Mouse (Mus musculus): ENCODE results near the gene Myh1.

The Myh1 gene

GRCm38 (mm10) chr11:67235639-67236358, 35.9 kb downstream of the Myh1 start:
- DNase-seq, result peak; percentile 12

- no peak for DNase-seq
Measured at GRCm38 (mm10) chr11:67236799-67237198, 36.9 kb downstream of the Myh1 start.

- no peak for DNase-seq
Measured at GRCm38 (mm10) chr11:67237481-67238079, 37.7 kb downstream of the Myh1 start, which contains the start of gene Myh4. TSS of gene Myh4 (plus strand) at chr11:67238029.

GRCm38 (mm10) chr11:67241051-67241450, 41.2 kb downstream of the Myh1 start:
- DNase-seq, result no peak

GRCm38 (mm10) chr11:67253691-67254090, 53.8 kb downstream of the Myh1 start:
- DNase-seq, result no peak

- DNase-seq, result no peak
Measured at GRCm38 (mm10) chr11:67257048-67257447, 57.2 kb downstream of the Myh1 start.

GRCm38 (mm10) chr11:67260956-67261355, 61.1 kb downstream of the Myh1 start:
- no peak for DNase-seq
